Mouse (Mus musculus) brain, embryonic 14.5 days (tissue): ENCODE measurements around the gene Erp27. TPM values are rescaled to one million over a fixed set of nuclear protein-coding genes. Genes with fewer than 3 reads are reported as not detected.

ENCODE experiments used
- DNase-seq: peaks from one replicate; pipeline ENCODE4 v3.0.0-alpha.2; 2011; ENCODE audit warnings: low read depth
- CTCF ChIP-seq: fragments of 200-500 bp; IDR thresholded peaks from 2 replicates; pipeline ENCODE4 v1.5.1; 2012; ENCODE audit warnings: inconsistent platforms, mild to moderate bottlenecking, moderate library complexity, borderline replicate concordance; ENCODE audit not compliant: insufficient read depth, insufficient read length; ENCODE audit errors: extremely low read depth
- POLR2A ChIP-seq: fragments of 200-500 bp; IDR thresholded peaks from 2 replicates; pipeline ENCODE4 v1.6.1; 2012; ENCODE audit warnings: mild to moderate bottlenecking, inconsistent platforms, borderline replicate concordance; ENCODE audit not compliant: poor library complexity, insufficient read depth, insufficient read length, severe bottlenecking; ENCODE audit errors: extremely low read depth
- polyA plus RNA-seq: library from polyadenylated mRNA; depleted of rRNA; stranded (reverse); fragments of >200 nt; gene quantifications from 2 replicates; pipeline ENCODE4 v1.2.3, GENCODE M21; 2012

Erp27 gene
- polyA plus RNA-seq, 1 experiment: 0.21 TPM

- DNase-seq: no peak
- TF ChIP-seq POLR2A (no peak), CTCF (no peak)
These were observed 14.4 kb upstream of the Erp27 start for GRCm38 (mm10) chr6:136936361-136936760.

- TF ChIP-seq CTCF: no peak
- no peak for TF ChIP-seq POLR2A
- DNase-seq: peak; percentile 57
These were observed 13.3 kb upstream of the Erp27 start for GRCm38 (mm10) chr6:136935233-136935632.

GRCm38 (mm10) chr6:136934068-136934467 lies 12.1 kb upstream of the Erp27 start:
- no peak for DNase-seq
- no peak for TF ChIP-seq POLR2A
- TF ChIP-seq CTCF: no peak

GRCm38 (mm10) chr6:136931246-136931645 lies 9.3 kb upstream of the Erp27 start:
- TF ChIP-seq POLR2A: no peak
- no peak for TF ChIP-seq CTCF
- DNase-seq: no peak

GRCm38 (mm10) chr6:136930677-136931076 lies 8.7 kb upstream of the Erp27 start:
- DNase-seq: peak; percentile 27
- TF ChIP-seq CTCF: no peak
- TF ChIP-seq POLR2A: no peak

GRCm38 (mm10) chr6:136927626-136928025 lies 5.6 kb upstream of the Erp27 start:
- no peak for TF ChIP-seq POLR2A
- no peak for TF ChIP-seq CTCF
- DNase-seq: no peak

GRCm38 (mm10) chr6:136925049-136925448 lies 3.1 kb upstream of the Erp27 start:
- no peak for DNase-seq
- TF ChIP-seq POLR2A (no peak), CTCF (no peak)

- no peak for DNase-seq
- TF ChIP-seq POLR2A (no peak), CTCF (no peak)
These were observed 1.6 kb upstream of the Erp27 start, which contains the start of gene Pde6h for GRCm38 (mm10) chr6:136923532-136923931. TSS of gene Pde6h (plus strand) at chr6:136923832.

- no peak for TF ChIP-seq CTCF
These were observed 891 bp upstream of the Erp27 start for GRCm38 (mm10) chr6:136922871-136923270.

GRCm38 (mm10) chr6:136921601-136922000 lies 379 bp downstream of the Erp27 start:
- peak; percentile 54 for DNase-seq
- no peak for TF ChIP-seq POLR2A
- TF ChIP-seq CTCF: no peak

More at GRCm38 (mm10) chr6:136922871-136923270, 891 bp upstream of the Erp27 start:
- DNase-seq: no peak

GRCm38 (mm10) chr6:136920320-136921257 lies 1.4 kb downstream of the Erp27 start:
- TF ChIP-seq CTCF (peak; percentile 80; the same call in 1 of the 2 replicates), POLR2A (no peak)
- DNase-seq: peak; percentile 83

GRCm38 (mm10) chr6:136917885-136918284 lies 4.1 kb downstream of the Erp27 start:
- no peak for DNase-seq
- TF ChIP-seq POLR2A: no peak
- TF ChIP-seq CTCF: no peak
